Mouse (Mus musculus) heart, embryonic 10.5 days (tissue): ENCODE measurements around the gene Ankra2. TPM values are rescaled to one million over a fixed set of nuclear protein-coding genes. Genes with fewer than 3 reads are reported as not detected.
A peak's percentile ranks its signal among the peaks of the same experiment; 100 is the strongest.

ENCODE experiments used
- DNase-seq: peaks from one replicate; pipeline ENCODE4 v3.0.0-alpha.2; 2017; ENCODE audit warnings: low spot score
- H3K27ac ChIP-seq: fragments of 300-500 bp; sonication (generic); 2 replicates; pipeline ENCODE4 v1.5.1; 2016; ENCODE audit warnings: mild to moderate bottlenecking
- H3K27me3 ChIP-seq: fragments of 300-500 bp; sonication (generic); 2 replicates; pipeline ENCODE4 v1.6.1; 2016; ENCODE audit warnings: mild to moderate bottlenecking; ENCODE audit not compliant: poor library complexity, insufficient read depth, severe bottlenecking
- H3K36me3 ChIP-seq: fragments of 300-500 bp; sonication (generic); 2 replicates; pipeline ENCODE4 v1.6.1; 2016; ENCODE audit warnings: mild to moderate bottlenecking, moderate library complexity
- H3K4me1 ChIP-seq: fragments of 300-500 bp; sonication (generic); 2 replicates; pipeline ENCODE4 v1.6.1; 2016; ENCODE audit warnings: mild to moderate bottlenecking
- H3K4me3 ChIP-seq: fragments of 300-500 bp; sonication (generic); 2 replicates; pipeline ENCODE4 v1.5.1; 2016; ENCODE audit warnings: mild to moderate bottlenecking, moderate library complexity
- H3K9me3 ChIP-seq: fragments of 300-500 bp; sonication (generic); 2 replicates; pipeline ENCODE4 v1.6.1; 2016; ENCODE audit warnings: mild to moderate bottlenecking, moderate library complexity
- WGBS: fragments of 180-500 bp; shearing (Covaris S2); methylation state at CpG from one replicate; pipeline ENCODE4 v1.1.7; 2016; 5-methylcytosine and 5-hydroxymethylcytosine counted together
- polyA plus RNA-seq: library from polyadenylated mRNA; unstranded; fragments of >200 nt; fragmentation: Nextera tagmentation; extraction: Ambion mirVana; gene quantifications from 2 replicates; pipeline ENCODE4 v1.2.1, GENCODE M21; 2016

Gene Ankra2
- polyA plus RNA-seq, result 14.8 and 16.3 TPM in 2 replicates

GRCm38 (mm10) chr13:98262636-98263457 is at the start of gene Ankra2, which contains the start of gene Utp15:
Ankra2 (plus strand) TSS chr13:98263074.
Utp15 (minus strand) TSS chr13:98263041.
- peak; percentile 99 for DNase-seq
- H3K27me3 ChIP-seq, result no peaks in the 10 kb centered on the region
- H3K4me1 ChIP-seq, result peaks cover 11% of the 10 kb centered on the region; the same call in 1 of the 2 replicates
- peak within 1 kb of the TSS; percentile 89 for H3K4me3 ChIP-seq
- H3K36me3 ChIP-seq, result peaks cover 30% of the 10 kb centered on the region
- peak within 1 kb of the TSS; percentile 93 for H3K27ac ChIP-seq
- no peaks in the 10 kb centered on the region for H3K9me3 ChIP-seq
- under 1% methylated on average over 71 of the region's 71 CpGs for WGBS

- 40% methylated on average over 12 of the region's 12 CpGs for WGBS
- H3K9me3 ChIP-seq, result no peaks in the 10 kb centered on the region
- no peak overlapping the region for H3K4me3 ChIP-seq
- DNase-seq, result no peak
- H3K27ac ChIP-seq, result no peak overlapping the region
- H3K4me1 ChIP-seq, result no peaks in the 10 kb centered on the region
- H3K36me3 ChIP-seq, result no peaks in the 10 kb centered on the region
- peaks cover 8% of the 10 kb centered on the region; the same call in 1 of the 2 replicates for H3K27me3 ChIP-seq
Observed at GRCm38 (mm10) chr13:98222848-98223247, 40.0 kb upstream of the Ankra2 start.

GRCm38 (mm10) chr13:98226225-98226624 is 36.6 kb upstream of the Ankra2 start:
- Histone ChIP-seq H3K4me1 (no peaks in the 10 kb centered on the region), H3K4me3 (no peak overlapping the region), H3K27ac (no peak overlapping the region), H3K36me3 (no peaks in the 10 kb centered on the region), H3K27me3 (peaks cover 8% of the 10 kb centered on the region; the same call in 1 of the 2 replicates), H3K9me3 (no peaks in the 10 kb centered on the region)
- WGBS, result 74% methylated on average over 2 of the region's 2 CpGs
- no peak for DNase-seq

GRCm38 (mm10) chr13:98230511-98230910 is 32.4 kb upstream of the Ankra2 start:
- DNase-seq, result no peak
- WGBS, result 94% methylated on average over 1 of the region's 1 CpGs
- H3K27ac ChIP-seq, result no peak overlapping the region
- no peaks in the 10 kb centered on the region for H3K9me3 ChIP-seq
- no peak overlapping the region for H3K4me3 ChIP-seq
- no peaks in the 10 kb centered on the region for H3K27me3 ChIP-seq
- no peaks in the 10 kb centered on the region for H3K36me3 ChIP-seq
- H3K4me1 ChIP-seq, result no peaks in the 10 kb centered on the region

GRCm38 (mm10) chr13:98235451-98235850 is 27.4 kb upstream of the Ankra2 start:
- H3K27ac ChIP-seq, result no peak overlapping the region
- no peaks in the 10 kb centered on the region for H3K36me3 ChIP-seq
- no peak for DNase-seq
- H3K4me3 ChIP-seq, result no peak overlapping the region
- whole genome bisulfite sequencing, result 73% methylated on average over 6 of the region's 6 CpGs
- no peaks in the 10 kb centered on the region for H3K4me1 ChIP-seq
- H3K27me3 ChIP-seq, result no peaks in the 10 kb centered on the region
- no peaks in the 10 kb centered on the region for H3K9me3 ChIP-seq

- Histone ChIP-seq H3K9me3 (no peaks in the 10 kb centered on the region), H3K27me3 (no peaks in the 10 kb centered on the region), H3K36me3 (no peaks in the 10 kb centered on the region), H3K27ac (no peak overlapping the region), H3K4me1 (no peaks in the 10 kb centered on the region), H3K4me3 (no peak overlapping the region)
- WGBS, result 20% methylated on average over 12 of the region's 12 CpGs
- peak; percentile 83 for DNase-seq
Observed at GRCm38 (mm10) chr13:98239978-98240641, 22.8 kb upstream of the Ankra2 start.

GRCm38 (mm10) chr13:98241531-98242282 is 21.2 kb upstream of the Ankra2 start:
- Histone ChIP-seq H3K4me1 (no peaks in the 10 kb centered on the region), H3K9me3 (no peaks in the 10 kb centered on the region), H3K27ac (no peak overlapping the region), H3K27me3 (no peaks in the 10 kb centered on the region), H3K36me3 (no peaks in the 10 kb centered on the region), H3K4me3 (no peak overlapping the region)
- DNase-seq, result no peak
- 66% methylated on average over 9 of the region's 9 CpGs for WGBS

GRCm38 (mm10) chr13:98244571-98245350 is 18.1 kb upstream of the Ankra2 start:
- H3K36me3 ChIP-seq, result peaks cover 26% of the 10 kb centered on the region
- no peaks in the 10 kb centered on the region for H3K4me1 ChIP-seq
- H3K27me3 ChIP-seq, result no peaks in the 10 kb centered on the region
- no peak overlapping the region for H3K27ac ChIP-seq
- DNase-seq, result no peak
- no peaks in the 10 kb centered on the region for H3K9me3 ChIP-seq
- no peak overlapping the region for H3K4me3 ChIP-seq
- WGBS, result 77% methylated on average over 5 of the region's 5 CpGs

- H3K9me3 ChIP-seq, result no peaks in the 10 kb centered on the region
- no peak for DNase-seq
- H3K4me3 ChIP-seq, result no peak overlapping the region
- H3K27ac ChIP-seq, result no peak overlapping the region
- WGBS, result 71% methylated on average over 7 of the region's 7 CpGs
- no peaks in the 10 kb centered on the region for H3K4me1 ChIP-seq
- H3K36me3 ChIP-seq, result peaks cover 32% of the 10 kb centered on the region
- no peaks in the 10 kb centered on the region for H3K27me3 ChIP-seq
Observed at GRCm38 (mm10) chr13:98245386-98245785, 17.5 kb upstream of the Ankra2 start.

- Histone ChIP-seq H3K4me3 (no peak overlapping the region), H3K36me3 (peaks cover 71% of the 10 kb centered on the region), H3K4me1 (no peaks in the 10 kb centered on the region), H3K27me3 (no peaks in the 10 kb centered on the region), H3K9me3 (no peaks in the 10 kb centered on the region), H3K27ac (no peak overlapping the region)
- no peak for DNase-seq
- WGBS, result 90% methylated on average over 10 of the region's 10 CpGs
Observed at GRCm38 (mm10) chr13:98249594-98249993, 13.3 kb upstream of the Ankra2 start.

- H3K36me3 ChIP-seq, result peaks cover 93% of the 10 kb centered on the region
- no peak overlapping the region for H3K4me3 ChIP-seq
- H3K9me3 ChIP-seq, result no peaks in the 10 kb centered on the region
- H3K27me3 ChIP-seq, result no peaks in the 10 kb centered on the region
- WGBS, result 77% methylated on average over 9 of the region's 9 CpGs
- no peaks in the 10 kb centered on the region for H3K4me1 ChIP-seq
- DNase-seq, result no peak
- H3K27ac ChIP-seq, result no peak overlapping the region
Observed at GRCm38 (mm10) chr13:98254921-98255320, 8.0 kb upstream of the Ankra2 start.

- peaks cover 30% of the 10 kb centered on the region for H3K36me3 ChIP-seq
- H3K4me3 ChIP-seq, result peak overlapping the region; percentile 89
- peaks cover 11% of the 10 kb centered on the region; the same call in 1 of the 2 replicates for H3K4me1 ChIP-seq
- no peak for DNase-seq
- H3K27me3 ChIP-seq, result no peaks in the 10 kb centered on the region
- WGBS, result under 1% methylated on average over 16 of the region's 16 CpGs
- no peaks in the 10 kb centered on the region for H3K9me3 ChIP-seq
- peak overlapping the region; percentile 93 for H3K27ac ChIP-seq
Observed at GRCm38 (mm10) chr13:98263458-98263987, 649 bp downstream of the Ankra2 start.
